Mouse (Mus musculus) macrophage (primary cell): Measurements from ENCODE around the gene Lrrn4. TPM values are rescaled to one million over a fixed set of nuclear protein-coding genes. Genes with fewer than 3 reads are reported as not detected.

ENCODE experiments used
- H3K27ac ChIP-seq: fragments of 350-480 bp; formaldehyde crosslinking; 2 replicates; pipeline ENCODE4 v1.9.0; 2021
- H3K36me3 ChIP-seq: fragments of 350-480 bp; formaldehyde crosslinking; 2 replicates; pipeline ENCODE4 v1.9.0; 2021; ENCODE audit errors: inconsistent target
- H3K4me3 ChIP-seq: fragments of 350-480 bp; formaldehyde crosslinking; 2 replicates; pipeline ENCODE4 v1.9.0; 2021; ENCODE audit errors: inconsistent target
- H3K79me2 ChIP-seq: fragments of 350-480 bp; formaldehyde crosslinking; 2 replicates; pipeline ENCODE4 v1.9.0; 2021; ENCODE audit errors: inconsistent target
- WGBS: methylation state at CpG from one replicate; pipeline ENCODE4 v1.1.7; 2026; ENCODE audit warnings: inconsistent platforms; ENCODE audit not compliant: missing documents; 5-methylcytosine and 5-hydroxymethylcytosine counted together
- polyA plus RNA-seq: library from polyadenylated mRNA; stranded (reverse); fragments of 250-400 nt; gene quantifications from 3 replicates; pipeline ENCODE4 v1.2.4, GENCODE M21; 2018; ENCODE audit warnings: inconsistent platforms

The Lrrn4 gene
- polyA plus RNA-seq, 1 experiment from 2014 or later, result not detected

GRCm38 (mm10) chr2:132893826-132894225 is 13.1 kb upstream of the Lrrn4 start:
- Histone ChIP-seq H3K4me3 (no peak overlapping the region), H3K27ac (no peak overlapping the region)
- WGBS, result 92% methylated on average over 5 of the region's 5 CpGs

GRCm38 (mm10) chr2:132885312-132885711 is 4.6 kb upstream of the Lrrn4 start:
- Histone ChIP-seq H3K4me3 (no peak overlapping the region), H3K36me3 (no peaks in the 10 kb centered on the region), H3K27ac (no peak overlapping the region), H3K79me2 (no peaks in the 10 kb centered on the region)
- 89% methylated on average over 5 of the region's 7 CpGs for WGBS

More at GRCm38 (mm10) chr2:132893826-132894225, 13.1 kb upstream of the Lrrn4 start:
- Histone ChIP-seq H3K79me2 (no peaks in the 10 kb centered on the region), H3K36me3 (no peaks in the 10 kb centered on the region)

- 89% methylated on average over 8 of the region's 8 CpGs for WGBS
- Histone ChIP-seq H3K27ac (no peak overlapping the region), H3K4me3 (no peak overlapping the region), H3K79me2 (no peaks in the 10 kb centered on the region), H3K36me3 (no peaks in the 10 kb centered on the region)
Observed at GRCm38 (mm10) chr2:132884303-132884967, 3.7 kb upstream of the Lrrn4 start.

- no peaks in the 10 kb centered on the region for H3K79me2 ChIP-seq
- no peak overlapping the region for H3K4me3 ChIP-seq
- WGBS, result 1% methylated on average over 58 of the region's 58 CpGs
- H3K27ac ChIP-seq, result no peak overlapping the region
- no peaks in the 10 kb centered on the region for H3K36me3 ChIP-seq
Observed at GRCm38 (mm10) chr2:132879261-132880044, 1.2 kb downstream of the Lrrn4 start.

GRCm38 (mm10) chr2:132876991-132877390 is 3.7 kb downstream of the Lrrn4 start:
- H3K4me3 ChIP-seq, result no peak overlapping the region
- no peaks in the 10 kb centered on the region for H3K36me3 ChIP-seq
- no peak overlapping the region for H3K27ac ChIP-seq
- H3K79me2 ChIP-seq, result no peaks in the 10 kb centered on the region
- 90% methylated on average over 1 of the region's 1 CpGs for WGBS

- WGBS, result 39% methylated on average over 10 of the region's 10 CpGs
- H3K4me3 ChIP-seq, result no peak overlapping the region
- peak overlapping the region; percentile 46 for H3K27ac ChIP-seq
- H3K36me3 ChIP-seq, result no peaks in the 10 kb centered on the region
- no peaks in the 10 kb centered on the region for H3K79me2 ChIP-seq
Observed at GRCm38 (mm10) chr2:132873657-132874326, 6.9 kb downstream of the Lrrn4 start.

GRCm38 (mm10) chr2:132871663-132872062 is 9.0 kb downstream of the Lrrn4 start:
- Histone ChIP-seq H3K4me3 (no peak overlapping the region), H3K27ac (no peak overlapping the region), H3K79me2 (no peaks in the 10 kb centered on the region), H3K36me3 (0 out of 2 replicates have a peak, but pooled peaks cover 5% of the 10 kb centered on the region)
- WGBS, result 91% methylated on average over 3 of the region's 3 CpGs

GRCm38 (mm10) chr2:132870286-132870685 is 10.4 kb downstream of the Lrrn4 start:
- 98% methylated on average over 4 of the region's 4 CpGs for WGBS

GRCm38 (mm10) chr2:132869682-132870081 is 11.0 kb downstream of the Lrrn4 start:
- Histone ChIP-seq H3K79me2 (no peaks in the 10 kb centered on the region), H3K27ac (no peak overlapping the region), H3K36me3 (peaks cover 19% of the 10 kb centered on the region), H3K4me3 (no peak overlapping the region)
- 84% methylated on average over 5 of the region's 5 CpGs for WGBS

More at GRCm38 (mm10) chr2:132870286-132870685, 10.4 kb downstream of the Lrrn4 start:
- Histone ChIP-seq H3K4me3 (no peak overlapping the region), H3K27ac (no peak overlapping the region), H3K79me2 (no peaks in the 10 kb centered on the region), H3K36me3 (peaks cover 16% of the 10 kb centered on the region)

- H3K4me3 ChIP-seq, result no peak overlapping the region
- no peaks in the 10 kb centered on the region for H3K79me2 ChIP-seq
- no peak overlapping the region for H3K27ac ChIP-seq
- 31% methylated on average over 5 of the region's 5 CpGs for WGBS
- peaks cover 26% of the 10 kb centered on the region for H3K36me3 ChIP-seq
Observed at GRCm38 (mm10) chr2:132867521-132867920, 13.2 kb downstream of the Lrrn4 start.

GRCm38 (mm10) chr2:132863325-132863724 is 17.4 kb downstream of the Lrrn4 start:
- H3K27ac ChIP-seq, result no peak overlapping the region
- H3K79me2 ChIP-seq, result peaks cover 17% of the 10 kb centered on the region
- 100% methylated on average over 2 of the region's 2 CpGs for WGBS
- peaks cover 26% of the 10 kb centered on the region for H3K36me3 ChIP-seq
- no peak overlapping the region for H3K4me3 ChIP-seq

GRCm38 (mm10) chr2:132861456-132861855 is 19.2 kb downstream of the Lrrn4 start:
- H3K27ac ChIP-seq, result no peak overlapping the region
- peaks cover 36% of the 10 kb centered on the region for H3K79me2 ChIP-seq
- 95% methylated on average over 2 of the region's 2 CpGs for WGBS
- peaks cover 19% of the 10 kb centered on the region for H3K36me3 ChIP-seq
- H3K4me3 ChIP-seq, result no peak overlapping the region

- Histone ChIP-seq H3K4me3 (no peak overlapping the region), H3K27ac (no peak overlapping the region), H3K79me2 (peaks cover 41% of the 10 kb centered on the region), H3K36me3 (peaks cover 10% of the 10 kb centered on the region; the same call in 1 of the 2 replicates)
Observed at GRCm38 (mm10) chr2:132860435-132860834, 20.3 kb downstream of the Lrrn4 start.

- peaks cover 82% of the 10 kb centered on the region for H3K79me2 ChIP-seq
- no peak overlapping the region for H3K27ac ChIP-seq
- 86% methylated on average over 5 of the region's 5 CpGs for WGBS
- H3K4me3 ChIP-seq, result no peak overlapping the region
- H3K36me3 ChIP-seq, result no peaks in the 10 kb centered on the region; the same call in 1 of the 2 replicates
Observed at GRCm38 (mm10) chr2:132856333-132856732, 24.4 kb downstream of the Lrrn4 start.

- H3K27ac ChIP-seq, result no peak overlapping the region
- H3K79me2 ChIP-seq, result peaks cover 93% of the 10 kb centered on the region
- H3K36me3 ChIP-seq, result peaks cover 10% of the 10 kb centered on the region; the same call in 1 of the 2 replicates
- no peak overlapping the region for H3K4me3 ChIP-seq
- 100% methylated on average over 1 of the region's 1 CpGs for WGBS
Observed at GRCm38 (mm10) chr2:132853051-132853450, 27.6 kb downstream of the Lrrn4 start.
